ENCODE assay signal across 14 mouse cellular contexts in the genomic region with DNA sequence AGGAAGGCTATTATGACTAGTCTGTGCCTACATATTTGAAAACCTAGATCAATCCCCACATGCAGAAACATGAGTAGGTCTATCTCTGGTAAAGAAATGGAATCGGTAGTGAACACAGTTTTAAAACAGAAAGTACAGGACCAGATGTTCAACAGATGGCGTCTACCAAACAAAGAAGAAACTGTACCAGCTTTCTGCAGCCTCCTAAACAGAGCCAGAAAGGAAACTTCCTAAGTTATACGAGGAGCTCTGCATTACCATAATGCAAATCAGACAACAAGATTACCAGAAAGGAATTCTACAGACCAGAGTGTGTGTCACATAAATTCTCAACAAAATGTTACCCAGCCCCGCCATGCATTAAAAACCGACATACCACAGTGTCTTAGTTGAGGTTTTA. TPM values are rescaled to one million over a fixed set of nuclear protein-coding genes. Genes with fewer than 3 reads are reported as not detected.
DNase-seq lines count a peak whose midpoint lies in the region; ATAC-seq and TF ChIP-seq lines count a peak whose summit lies in the region.
"Had no signal": no experiment of that assay in that cellular context is flagged by ENCODE, and none has a peak within 500 bp of the region (broad histone marks: within the 10 kb centered on the region; RNA-seq: fewer than 3 reads in every experiment).

No protein-coding gene starts in this region.

- peak; percentile 4 for DNase-seq in heart, adult 11 months
- DNase-seq in heart, adult 8-10 months (ENCODE audit: low spot score) = no peak
- DNase-seq in right cerebral cortex, adult 18-20 months = peak; percentile 60
- no peak for DNase-seq in right cerebral cortex, postnatal 25 days
- DNase-seq in urinary bladder, postnatal 25 days (ENCODE audit: low spot score) = no peak
- no peak for DNase-seq in lung, postnatal 0 days (ENCODE audit: low spot score)
- DNase-seq in yolk sac, embryonic 10.5 days (ENCODE audit: low spot score) = no peak
- DNase-seq: adrenal gland, postnatal 10 days; heart, adult 2 months; kidney, adult 2 months; lung, embryonic 14.5 days had no signal

- no peak for TF ChIP-seq EP300 in lung, postnatal 0 days (IDR thresholded peaks at IDR 0.05)

- TF ChIP-seq CTCF in embryonic fibroblast, embryonic 13.5 days (IDR thresholded peaks at IDR 0.05; ENCODE audit: borderline replicate concordance, insufficient read depth, low read length) = no peak
- TF ChIP-seq CTCF in lung, postnatal 0 days (IDR thresholded peaks at IDR 0.05) = no peak

- no peak overlapping the region for H3K4me2 ChIP-seq in lung, postnatal 0 days (replicated peaks; ENCODE audit: low read depth, low read length)
- H3K4me2 ChIP-seq: lung, embryonic 14.5 days had no signal

- no peak for TF ChIP-seq POLR2A in embryonic fibroblast, embryonic 13.5 days (IDR thresholded peaks at IDR 0.05; ENCODE audit: low read depth, low read length)

- H3K27me3 ChIP-seq in lung, postnatal 0 days (replicated peaks; ENCODE audit: insufficient read depth, low read length) = no peaks in the 10 kb centered on the region

- ATAC-seq in lung, postnatal 0 days = no peak
- ATAC-seq: forebrain, embryonic 14.5 days had no signal

- H3K27ac ChIP-seq in embryonic fibroblast, embryonic 13.5 days (ENCODE audit: insufficient read depth, low read length) = peak overlapping the region; percentile 100
- H3K27ac ChIP-seq in lung, postnatal 0 days (ENCODE audit: low read length) = no peak overlapping the region
- H3K27ac ChIP-seq: heart, adult 2 months; midbrain, embryonic 10.5 days had no signal

- H3K9ac ChIP-seq in lung, postnatal 0 days (replicated peaks; ENCODE audit: low read depth) = no peak overlapping the region
- H3K9ac ChIP-seq: lung, embryonic 14.5 days had no signal

- H3K36me3 ChIP-seq in lung, postnatal 0 days (ENCODE audit: insufficient read depth, low read length) = no peaks in the 10 kb centered on the region
- H3K36me3 ChIP-seq: midbrain, embryonic 10.5 days had no signal

- H3K4me1 ChIP-seq in embryonic fibroblast, embryonic 13.5 days (ENCODE audit: control insufficient read depth, insufficient read depth, low read length) = peaks cover 7% of the 10 kb centered on the region; the same call in 1 of the 2 replicates
- no peaks in the 10 kb centered on the region for H3K4me1 ChIP-seq in lung, postnatal 0 days (ENCODE audit: insufficient read depth, low read depth, low read length)

- peak overlapping the region; percentile 8; the same call in 1 of the 2 replicates for H3K4me3 ChIP-seq in embryonic fibroblast, embryonic 13.5 days (ENCODE audit: insufficient read depth, low read length)
- H3K4me3 ChIP-seq in lung, postnatal 0 days (ENCODE audit: low read depth, low read length) = no peak overlapping the region
- H3K4me3 ChIP-seq: heart, adult 2 months; midbrain, embryonic 10.5 days had no signal

- WGBS in lung, postnatal 0 days = 74% methylated on average over 5 of the region's 5 CpGs

- H3K9me3 ChIP-seq in lung, postnatal 0 days (ENCODE audit: low read length) = no peaks in the 10 kb centered on the region
- H3K9me3 ChIP-seq: midbrain, embryonic 10.5 days had no signal

RNA-seq across cellular contexts. Expression of gene Creb3l2, which starts 23.9 kb away (rescaled TPM):
- 10 to 100 TPM; 21.8 to 23.8 (median 23.2) TPM for total RNA-seq in heart, adult 8-10 months (2022)
- 55.0 and 62.8 TPM in 2 replicates for polyA plus RNA-seq in embryonic fibroblast, embryonic 13.5 days (2011; ENCODE audit: insufficient read length, low read depth, missing spikeins)
- polyA plus RNA-seq in lung, postnatal 0 days (2015; fragmentation: Nextera tagmentation; extraction: Ambion mirVana) = 23.6 and 23.8 TPM in 2 replicates

Comparison
In these comparisons a context has a peak if more than half of its experiments do, and no peak if none do; other contexts are left out.
1. DNase-seq: peak in heart, adult 11 months (single experiment) and right cerebral cortex, adult 18-20 months (single experiment); none in heart, adult 8-10 months (single experiment), right cerebral cortex, postnatal 25 days (single experiment), urinary bladder, postnatal 25 days (single experiment), lung, postnatal 0 days (single experiment) and yolk sac, embryonic 10.5 days (single experiment).